Mouse (Mus musculus) lung, adult 2 months (tissue): ENCODE measurements at regions not wholly inside any gene's neighbourhood (a gene's known extent, or its start where the extent isn't known, plus 50 kb on each side); places are given as distances from the start of the nearest gene placed in this dataset.

Experiments
- CTCF ChIP-seq: fragments of 200-500 bp; IDR thresholded peaks from 2 replicates; pipeline ENCODE4 v1.5.1; 2011; ENCODE audit warnings: mild to moderate bottlenecking, low read length, control low read depth; ENCODE audit not compliant: insufficient read depth
- POLR2A ChIP-seq: fragments of 200-500 bp; IDR thresholded peaks from 2 replicates; pipeline ENCODE4 v1.6.1; 2011; ENCODE audit warnings: low read depth, mild to moderate bottlenecking, control low read depth, low read length, borderline replicate concordance; ENCODE audit errors: extremely low read depth

DNA sequence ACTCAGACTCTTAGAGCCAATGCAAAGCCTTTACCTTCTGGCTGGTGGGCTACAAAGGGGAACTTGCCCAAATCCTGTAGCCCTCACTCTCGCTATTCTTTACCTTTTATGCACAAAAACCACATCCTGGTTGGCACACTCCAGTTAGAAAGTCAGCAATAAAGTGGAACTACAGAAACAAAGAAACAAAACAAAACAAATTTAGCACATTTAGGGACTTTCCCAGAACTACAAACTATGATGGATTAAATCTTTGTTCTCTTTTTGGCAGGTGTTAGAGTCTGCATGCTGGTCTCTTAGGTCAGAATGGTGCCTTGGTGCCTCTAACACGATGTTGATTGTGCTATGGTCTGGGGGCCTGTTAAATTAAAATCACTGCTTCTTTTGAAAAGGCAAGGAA, 65.4 kb downstream of the Atxn7l3b start:
- TF ChIP-seq POLR2A (no peak), CTCF (no peak)
